Mouse (Mus musculus) thymus, adult 2 months (tissue): ENCODE measurements around the gene Gcn1l1. TPM values are rescaled to one million over a fixed set of nuclear protein-coding genes. Genes with fewer than 3 reads are reported as not detected.
A peak's percentile ranks its signal among the peaks of the same experiment; 100 is the strongest.

Source experiments
- DNase-seq: peaks from one replicate; pipeline ENCODE4 v3.0.0; 2021
- H3K27ac ChIP-seq: fragments of 200-500 bp; 2 replicates; pipeline ENCODE4 v1.5.1; 2012; ENCODE audit warnings: low read length, control low read depth; ENCODE audit not compliant: control insufficient read depth, insufficient read depth
- H3K27me3 ChIP-seq: fragments of 200-500 bp; 2 replicates; pipeline ENCODE4 v1.6.1; 2012; ENCODE audit warnings: mild to moderate bottlenecking, low read length, moderate library complexity, mixed read lengths; ENCODE audit not compliant: control insufficient read depth, insufficient read depth
- H3K36me3 ChIP-seq: fragments of 200-500 bp; 2 replicates; pipeline ENCODE4 v1.6.1; 2012; ENCODE audit warnings: mild to moderate bottlenecking, low read length, moderate library complexity; ENCODE audit not compliant: control insufficient read depth, insufficient read depth
- H3K4me1 ChIP-seq: fragments of 200-500 bp; replicated peaks from 2 replicates; pipeline ENCODE4 v1.6.1; 2012; ENCODE audit warnings: low read length; ENCODE audit not compliant: control insufficient read depth, insufficient read depth
- H3K4me3 ChIP-seq: fragments of 200-500 bp; 2 replicates; pipeline ENCODE4 v1.5.1; 2012; ENCODE audit warnings: mild to moderate bottlenecking, low read length, control low read depth, moderate library complexity; ENCODE audit not compliant: control insufficient read depth, insufficient read depth
- CTCF ChIP-seq: fragments of 200-500 bp; IDR thresholded peaks from 2 replicates; pipeline ENCODE4 v1.5.1; 2012; ENCODE audit warnings: mild to moderate bottlenecking, control low read depth, low read length, moderate library complexity, borderline replicate concordance; ENCODE audit not compliant: control insufficient read depth, poor library complexity, insufficient read depth; ENCODE audit errors: extremely low read depth
- POLR2A ChIP-seq: fragments of 200-500 bp; IDR thresholded peaks from 2 replicates; pipeline ENCODE4 v1.6.1; 2012; ENCODE audit warnings: mild to moderate bottlenecking, low read length, control low read depth, moderate library complexity; ENCODE audit not compliant: control insufficient read depth, poor library complexity, insufficient read depth; ENCODE audit errors: extremely low read depth
- WGBS: fragments of 180-500 bp; shearing (Covaris S2); methylation state at CpG from one replicate; pipeline ENCODE4 v1.1.7; 2018; 5-methylcytosine and 5-hydroxymethylcytosine counted together
- polyA plus RNA-seq: library from polyadenylated mRNA; depleted of rRNA; stranded (reverse); fragments of >200 nt; gene quantifications from 2 replicates; pipeline ENCODE4 v1.2.3, GENCODE M21; 2012

Gene Gcn1l1
- polyA plus RNA-seq, 1 experiment: 87.8 TPM

DNA sequence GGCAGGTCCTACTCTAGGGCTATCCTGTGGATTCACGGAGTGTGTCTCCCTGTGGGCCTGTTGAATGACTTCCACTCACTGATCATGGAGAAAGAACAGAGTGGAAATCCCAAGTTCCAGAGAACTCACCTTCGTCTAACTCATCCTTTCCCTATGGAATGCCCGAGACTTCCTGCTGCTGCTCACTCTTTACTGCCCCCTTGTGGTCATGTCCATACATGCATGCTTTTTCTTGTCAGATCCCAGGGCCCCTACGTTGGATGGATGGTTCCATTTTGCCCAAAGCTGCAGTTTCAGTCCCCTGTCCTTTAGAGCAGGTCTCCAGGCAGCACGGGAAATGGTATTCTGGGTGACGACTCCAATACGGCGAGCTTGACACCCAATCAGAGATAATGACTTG lies 8.8 kb upstream of the Gcn1l1 start:
- H3K27me3 ChIP-seq: no peaks in the 10 kb centered on the region
- WGBS: 37% methylated on average over 8 of the region's 8 CpGs
- peaks cover 5% of the 10 kb centered on the region for H3K4me1 ChIP-seq
- peak; percentile 62 for DNase-seq
- TF ChIP-seq CTCF: peak; percentile 64; the same call in 1 of the 2 replicates
- no peak for TF ChIP-seq POLR2A
- no peak overlapping the region for H3K4me3 ChIP-seq
- peaks cover 18% of the 10 kb centered on the region for H3K36me3 ChIP-seq
- H3K27ac ChIP-seq: no peak overlapping the region

DNA sequence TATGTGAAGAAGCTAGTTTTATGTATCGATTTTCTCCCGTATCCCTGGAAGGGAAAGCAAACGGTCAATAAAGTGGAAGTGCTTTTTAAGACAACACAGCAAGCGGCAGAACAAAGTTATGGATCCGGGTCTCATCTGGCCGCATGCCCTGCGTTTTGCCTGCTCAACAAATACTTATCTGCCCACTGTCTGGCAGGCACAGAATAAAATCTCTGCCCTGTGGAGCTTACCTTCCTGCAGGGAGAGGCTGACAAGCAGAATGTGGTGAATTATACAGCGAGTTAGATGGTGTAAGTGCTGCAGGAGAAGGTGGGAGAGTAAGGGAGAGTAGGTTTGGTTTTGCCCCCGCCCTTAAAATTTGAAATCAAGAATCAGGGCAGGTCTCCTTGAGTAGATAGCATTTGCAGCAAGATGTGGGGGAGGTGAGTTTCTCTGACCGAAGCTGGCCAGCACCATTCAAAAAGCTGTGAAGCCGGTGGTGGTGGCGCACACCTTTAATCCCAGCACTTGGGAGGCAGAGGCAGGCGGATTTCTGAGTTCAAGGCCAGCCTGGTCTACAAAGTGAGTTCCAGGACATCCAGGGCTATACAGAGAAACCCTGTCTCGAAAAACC lies 6.8 kb upstream of the Gcn1l1 start:
- Histone ChIP-seq H3K4me3 (no peak overlapping the region), H3K27me3 (no peaks in the 10 kb centered on the region), H3K4me1 (peaks cover 5% of the 10 kb centered on the region), H3K36me3 (peaks cover 27% of the 10 kb centered on the region), H3K27ac (no peak overlapping the region)
- TF ChIP-seq POLR2A (no peak), CTCF (no peak)
- no peak for DNase-seq
- 93% methylated on average over 14 of the region's 14 CpGs for WGBS

DNA sequence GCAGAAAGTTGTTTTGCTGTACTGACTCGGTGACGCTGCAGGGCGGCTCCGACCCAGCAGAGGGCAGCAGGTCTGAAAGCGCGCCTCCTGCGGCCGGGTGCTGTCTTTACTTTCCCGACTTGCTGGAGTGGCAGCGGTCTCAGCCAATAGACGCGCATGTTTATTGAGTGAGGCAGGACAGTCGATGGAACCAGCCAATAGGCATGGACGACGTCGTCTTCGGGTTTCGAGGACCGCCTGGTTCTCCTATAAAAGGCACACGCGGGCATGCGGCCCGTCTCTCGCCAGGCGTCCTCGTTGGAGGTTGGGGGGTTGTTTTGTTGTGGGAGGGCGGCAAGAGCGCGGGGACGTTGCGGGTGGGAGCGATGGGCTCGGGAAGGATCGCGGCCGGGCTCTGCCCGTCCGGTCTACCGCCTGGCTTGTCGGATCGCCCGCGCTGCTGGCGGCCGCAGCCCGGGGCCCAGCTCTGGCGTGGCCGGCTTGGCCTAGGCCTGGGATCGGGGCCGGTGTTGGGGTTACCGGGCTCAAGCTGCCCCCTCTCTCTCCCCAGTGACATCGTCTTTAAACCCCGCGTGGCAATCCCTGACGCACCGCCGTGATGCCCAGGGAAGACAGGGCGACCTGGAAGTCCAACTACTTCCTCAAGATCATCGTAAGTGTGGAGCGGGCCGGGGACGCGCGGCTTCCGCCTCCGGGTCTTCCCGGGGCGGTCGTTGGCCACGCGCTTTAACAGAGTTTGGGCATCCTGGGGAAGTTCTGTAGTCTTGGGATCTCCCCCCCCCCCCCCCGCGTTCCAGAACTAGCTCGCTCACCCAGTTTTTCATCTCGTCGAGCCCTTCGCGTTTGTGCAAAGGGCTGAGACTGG lies 5.6 kb upstream of the Gcn1l1 start, which contains the start of gene Rplp0:
Gene Rplp0 (plus strand): TSS at position 231 of the 865 bp plus-strand sequence.
- H3K27me3 ChIP-seq: no peaks in the 10 kb centered on the region
- WGBS: under 1% methylated on average over 78 of the region's 78 CpGs
- no peak within 1 kb of the TSS; the same call in 1 of the 2 replicates for H3K27ac ChIP-seq
- H3K36me3 ChIP-seq: peaks cover 29% of the 10 kb centered on the region
- TF ChIP-seq CTCF: peak; percentile 98
- TF ChIP-seq POLR2A: peak; percentile 99
- H3K4me1 ChIP-seq: peaks cover 5% of the 10 kb centered on the region
- DNase-seq: peak; percentile 100
- peak within 1 kb of the TSS; percentile 79 for H3K4me3 ChIP-seq

DNA sequence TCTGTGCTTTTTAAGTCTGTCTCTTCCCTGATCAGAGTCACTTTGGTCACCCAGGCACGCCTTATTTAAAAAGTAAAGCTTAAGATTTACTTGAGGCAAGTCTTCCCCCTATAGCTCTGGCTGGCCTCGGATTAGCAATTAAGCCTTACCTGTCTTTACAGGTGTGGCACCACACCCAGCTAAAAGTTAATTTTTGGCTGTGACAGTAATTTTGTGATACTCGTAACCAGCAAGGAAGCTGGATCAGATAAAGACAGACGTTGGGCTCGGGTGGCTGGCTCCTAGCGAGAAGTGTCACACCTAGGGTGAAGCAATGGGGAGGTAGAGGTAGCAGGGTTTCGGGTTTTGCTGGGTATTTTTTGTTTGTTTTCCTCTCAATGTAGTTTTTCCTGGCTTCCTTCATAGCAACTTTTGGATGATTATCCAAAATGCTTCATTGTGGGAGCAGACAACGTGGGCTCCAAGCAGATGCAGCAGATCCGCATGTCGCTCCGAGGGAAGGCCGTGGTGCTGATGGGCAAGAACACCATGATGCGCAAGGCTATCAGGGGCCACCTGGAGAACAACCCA lies 4.6 kb upstream of the Gcn1l1 start:
- Histone ChIP-seq H3K27ac (no peak overlapping the region), H3K4me3 (no peak overlapping the region), H3K27me3 (no peaks in the 10 kb centered on the region), H3K4me1 (peaks cover 11% of the 10 kb centered on the region), H3K36me3 (peaks cover 29% of the 10 kb centered on the region)
- DNase-seq: no peak
- WGBS: 63% methylated on average over 13 of the region's 13 CpGs
- TF ChIP-seq CTCF: no peak
- no peak for TF ChIP-seq POLR2A

DNA sequence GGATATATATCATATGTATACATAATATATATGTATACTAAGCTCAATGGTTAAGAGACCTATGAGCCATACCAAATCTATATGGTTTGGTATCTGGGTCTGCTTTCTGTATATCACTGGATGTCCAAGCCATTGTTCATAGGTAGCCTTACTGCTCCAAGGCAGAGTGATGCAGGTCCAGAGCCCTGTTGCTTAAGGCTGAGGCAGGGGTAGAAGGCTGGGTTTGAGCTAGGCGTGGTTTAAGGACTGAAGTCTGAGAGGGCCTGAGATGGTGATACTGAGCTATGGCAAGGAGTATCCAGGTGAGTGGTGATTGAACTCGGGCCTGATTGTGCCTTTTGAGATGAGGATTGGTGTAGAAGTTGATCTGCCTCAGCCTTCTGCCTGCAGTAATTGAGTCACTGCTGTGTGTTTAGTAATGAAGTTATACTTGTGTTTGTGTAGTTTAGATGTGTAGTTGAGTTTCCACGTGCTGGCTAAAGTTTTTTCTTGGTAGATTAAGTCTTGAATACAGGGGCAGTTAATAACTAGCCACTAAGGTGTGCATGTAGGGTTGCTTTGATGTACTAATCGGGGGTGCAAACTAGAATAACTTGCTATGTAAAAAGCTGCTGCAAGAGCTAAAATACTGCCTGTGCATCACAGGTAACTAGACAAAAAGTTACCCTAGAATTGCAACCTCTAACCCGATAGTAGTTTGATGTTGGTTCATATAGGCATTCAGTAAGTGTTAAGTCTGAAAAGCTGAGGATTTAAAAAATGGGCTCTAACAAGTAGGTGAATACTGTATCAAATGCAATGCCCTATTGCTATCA lies 1.1 kb upstream of the Gcn1l1 start:
- Histone ChIP-seq H3K4me3 (no peak overlapping the region), H3K36me3 (peaks cover 29% of the 10 kb centered on the region), H3K4me1 (peaks cover 18% of the 10 kb centered on the region), H3K27ac (no peak overlapping the region), H3K27me3 (no peaks in the 10 kb centered on the region)
- no peak for DNase-seq
- WGBS: 80% methylated on average over 5 of the region's 5 CpGs
- TF ChIP-seq CTCF: no peak
- TF ChIP-seq POLR2A: no peak

DNA sequence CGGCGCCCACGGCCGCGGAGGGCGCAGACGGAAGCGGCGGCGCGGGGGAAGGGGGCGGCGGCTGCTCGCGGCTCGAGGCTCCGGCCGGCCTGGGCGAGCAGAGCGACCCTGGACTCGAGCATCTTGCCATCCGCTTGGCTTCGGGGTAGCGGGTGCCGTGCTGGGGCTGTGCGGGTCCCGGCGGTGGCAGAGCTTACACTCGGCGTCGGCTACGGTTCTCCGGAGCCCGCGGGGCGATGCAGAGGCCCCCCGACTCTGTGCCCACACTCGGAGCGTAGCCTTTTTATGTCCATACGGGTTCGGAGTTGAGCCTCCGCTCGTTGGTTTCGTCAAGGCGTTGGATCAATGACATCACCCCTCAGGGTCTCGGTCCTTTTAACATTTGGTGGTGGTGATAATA lies 349 bp downstream of the Gcn1l1 start:
- TF ChIP-seq POLR2A: no peak
- no peak for TF ChIP-seq CTCF
- Histone ChIP-seq H3K4me3 (peak overlapping the region; percentile 96), H3K27ac (no peak overlapping the region), H3K27me3 (no peaks in the 10 kb centered on the region), H3K36me3 (peaks cover 29% of the 10 kb centered on the region), H3K4me1 (peaks cover 16% of the 10 kb centered on the region)
- WGBS: under 1% methylated on average over 37 of the region's 46 CpGs
- no peak for DNase-seq
